Mouse (Mus musculus) limb, embryonic 14.5 days (tissue): ENCODE data around the gene Fcgrt. TPM values are rescaled to one million over a fixed set of nuclear protein-coding genes. Genes with fewer than 3 reads are reported as not detected.
"Not testable (repeated sequence)": the region's sequence is repeated elsewhere in the genome, so short reads cannot be mapped to it uniquely, and the experiment has no call there.

ENCODE experiments used
- ATAC-seq: fragments of 200-750 bp; cut with Nextera tagmentation; 2 replicates; pipeline ENCODE4 v1.8.0; 2017; ENCODE audit warnings: low read depth, moderate number of reproducible peaks, moderate TSS enrichment; ENCODE audit not compliant: low FRiP score
- DNase-seq: peaks from one replicate; pipeline ENCODE4 v3.0.0-alpha.2; 2015; ENCODE audit warnings: low spot score
- H3K27ac ChIP-seq: fragments of 300-500 bp; sonication (generic); replicated peaks from 2 replicates; pipeline ENCODE4 v1.5.1; 2014; ENCODE audit warnings: low read depth, mild to moderate bottlenecking, low read length, moderate library complexity, mixed read lengths
- H3K27me3 ChIP-seq: fragments of 300-500 bp; sonication (generic); 2 replicates; pipeline ENCODE4 v1.6.1; 2014; ENCODE audit warnings: low read length, mixed read lengths; ENCODE audit not compliant: control insufficient read depth, insufficient read depth
- H3K36me3 ChIP-seq: fragments of 300-500 bp; sonication (generic); 2 replicates; pipeline ENCODE4 v1.6.1; 2014; ENCODE audit warnings: mild to moderate bottlenecking, low read length, moderate library complexity, mixed read lengths; ENCODE audit not compliant: control insufficient read depth, insufficient read depth
- H3K4me1 ChIP-seq: fragments of 300-500 bp; sonication (generic); 2 replicates; pipeline ENCODE4 v1.6.1; 2014; ENCODE audit warnings: antibody characterized with exemption, low read length, mixed read lengths; ENCODE audit not compliant: control insufficient read depth, insufficient read depth
- H3K4me2 ChIP-seq: fragments of 300-500 bp; sonication (generic); replicated peaks from 2 replicates; pipeline ENCODE4 v1.6.1; 2014; ENCODE audit warnings: low read depth, mild to moderate bottlenecking, low read length, moderate library complexity; ENCODE audit not compliant: severe bottlenecking
- H3K4me3 ChIP-seq: fragments of 300-500 bp; sonication (generic); replicated peaks from 2 replicates; pipeline ENCODE4 v1.5.1; 2014; ENCODE audit warnings: low read length
- H3K9ac ChIP-seq: fragments of 300-500 bp; sonication (generic); 2 replicates; pipeline ENCODE4 v1.6.1; 2014; ENCODE audit warnings: mild to moderate bottlenecking, low read depth, low read length, moderate library complexity; ENCODE audit not compliant: severe bottlenecking
- H3K9me3 ChIP-seq: fragments of 300-500 bp; sonication (generic); 2 replicates; pipeline ENCODE4 v1.6.1; 2016; ENCODE audit warnings: low read length; ENCODE audit not compliant: control insufficient read depth
- POLR2A ChIP-seq: fragments of 200-500 bp; IDR thresholded peaks from 2 replicates; pipeline ENCODE4 v1.8.0; 2012; ENCODE audit warnings: inconsistent platforms, mild to moderate bottlenecking, moderate library complexity, borderline replicate concordance; ENCODE audit not compliant: insufficient read depth, insufficient read length; ENCODE audit errors: extremely low read depth
- WGBS: fragments of 180-500 bp; shearing (Covaris S2); extraction: QIAGEN DNeasy Blood & Tissue Kit; methylation state at CpG from one replicate; pipeline ENCODE4 v1.1.7; 2014; 5-methylcytosine and 5-hydroxymethylcytosine counted together
- polyA plus RNA-seq, 2 experiments: library from polyadenylated mRNA; depleted of rRNA in 1 of 2; stranded (reverse) in 1 of 2; unstranded in 1 of 2; fragments of >200 nt; fragmentation: Nextera tagmentation in 1 of 2; extraction: Ambion mirVana in 1 of 2; gene quantifications; 2 replicates each; pipeline versions ENCODE4 v1.2.1 to v1.2.3; 2012 to 2014

Fcgrt gene
- polyA plus RNA-seq, 2 experiments = 56.1 to 88.4 TPM

DNA sequence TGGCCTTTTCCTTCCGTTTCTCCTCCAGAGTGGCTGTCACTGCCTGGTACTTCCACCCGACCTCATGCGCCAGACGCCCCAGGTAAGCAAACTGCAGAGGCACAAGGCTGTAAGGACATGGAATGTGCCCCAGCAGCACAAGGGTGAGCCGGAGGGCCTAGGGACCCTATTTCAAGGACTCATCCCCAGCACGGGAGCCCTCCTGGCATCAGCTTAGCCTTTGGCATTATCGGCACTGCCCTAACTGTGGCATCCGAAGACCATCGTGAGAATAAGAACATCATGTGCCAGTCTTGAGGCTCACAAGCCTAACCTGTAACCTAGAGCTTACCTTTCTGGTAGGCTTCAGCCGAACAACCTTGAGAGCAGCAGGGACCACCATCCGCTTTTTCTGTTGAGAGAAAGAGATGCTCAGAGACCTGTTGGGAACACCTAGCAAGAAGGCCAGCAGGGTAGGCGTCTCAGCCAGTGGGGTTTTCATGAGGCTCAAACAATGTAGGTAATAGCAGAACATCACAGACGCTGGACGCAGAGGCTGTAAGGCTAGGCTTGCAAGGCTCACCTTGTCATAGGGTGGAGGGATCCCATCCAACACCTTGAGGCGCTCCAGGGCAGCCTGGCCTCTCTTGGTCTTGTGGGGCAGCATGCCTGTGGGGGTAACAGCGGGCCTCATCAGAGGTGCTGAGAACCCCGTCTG lies 22.6 kb upstream of the Fcgrt start:
- ATAC-seq (no peak), DNase-seq (no peak)
- H3K36me3 ChIP-seq = peaks cover 50% of the 10 kb centered on the region
- no peaks in the 10 kb centered on the region for H3K9me3 ChIP-seq
- no peak for TF ChIP-seq POLR2A
- peak overlapping the region; percentile 90 for H3K4me2 ChIP-seq
- H3K4me1 ChIP-seq = peaks cover 36% of the 10 kb centered on the region
- H3K9ac ChIP-seq = peak overlapping the region; percentile 99
- peak overlapping the region; percentile 91 for H3K27ac ChIP-seq
- no peaks in the 10 kb centered on the region for H3K27me3 ChIP-seq
- 76% methylated on average over 17 of the region's 17 CpGs for WGBS
- peak overlapping the region; percentile 96 for H3K4me3 ChIP-seq

DNA sequence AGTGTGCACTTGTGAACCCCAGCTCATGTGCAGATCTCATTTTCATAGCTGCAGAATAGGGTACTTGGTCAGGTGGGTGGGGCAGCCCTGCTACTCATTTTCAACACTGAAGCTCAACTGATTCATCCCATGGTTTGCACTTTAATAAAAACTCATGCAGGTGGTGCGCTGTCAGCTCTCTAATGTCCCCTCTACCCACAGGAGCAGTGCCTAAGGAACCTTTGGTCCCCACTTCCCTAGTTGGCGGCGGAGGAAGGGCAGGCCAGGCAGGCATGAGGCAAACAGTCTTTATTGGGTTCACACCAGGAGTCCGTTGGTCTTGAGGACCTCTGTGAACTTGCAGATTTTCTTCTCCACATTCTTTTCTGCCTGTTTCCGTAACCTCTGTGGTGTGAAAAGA lies 22.0 kb upstream of the Fcgrt start:
- H3K4me2 ChIP-seq, H3K27ac ChIP-seq, DNase-seq, H3K27me3 ChIP-seq, H3K9me3 ChIP-seq, H3K9ac ChIP-seq, ATAC-seq: not testable (repeated sequence)
- H3K36me3 ChIP-seq = peaks cover 57% of the 10 kb centered on the region
- peaks cover 36% of the 10 kb centered on the region for H3K4me1 ChIP-seq
- 65% methylated on average over 5 of the region's 5 CpGs for WGBS
- H3K4me3 ChIP-seq = 0 out of 2 replicates have a peak overlapping the region, but pooled peaks have one; percentile 97

DNA sequence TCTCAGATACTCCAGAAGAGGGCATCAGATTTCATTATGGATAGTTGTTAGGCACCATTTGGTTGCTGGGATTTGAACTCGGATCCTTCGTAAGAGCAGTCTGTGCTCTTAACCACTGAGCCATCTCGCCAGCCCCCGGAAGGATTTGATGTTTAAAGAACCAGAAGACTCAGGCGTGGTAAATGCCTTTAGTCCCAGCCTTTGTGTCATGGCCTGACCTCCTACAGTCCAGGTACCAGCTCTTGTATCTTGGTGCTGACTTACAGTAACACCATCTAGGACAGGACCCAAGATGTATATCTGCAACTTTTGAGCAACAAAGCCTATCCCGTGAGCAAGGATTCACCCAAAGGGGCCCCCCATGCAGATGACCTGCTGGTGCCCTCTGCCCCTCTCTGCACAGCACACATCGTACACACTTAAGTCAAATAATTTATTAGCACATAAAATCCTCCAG lies 21.5 kb upstream of the Fcgrt start:
- H3K27ac ChIP-seq = peak overlapping the region; percentile 65; the same call in 1 of the 2 replicates

DNA sequence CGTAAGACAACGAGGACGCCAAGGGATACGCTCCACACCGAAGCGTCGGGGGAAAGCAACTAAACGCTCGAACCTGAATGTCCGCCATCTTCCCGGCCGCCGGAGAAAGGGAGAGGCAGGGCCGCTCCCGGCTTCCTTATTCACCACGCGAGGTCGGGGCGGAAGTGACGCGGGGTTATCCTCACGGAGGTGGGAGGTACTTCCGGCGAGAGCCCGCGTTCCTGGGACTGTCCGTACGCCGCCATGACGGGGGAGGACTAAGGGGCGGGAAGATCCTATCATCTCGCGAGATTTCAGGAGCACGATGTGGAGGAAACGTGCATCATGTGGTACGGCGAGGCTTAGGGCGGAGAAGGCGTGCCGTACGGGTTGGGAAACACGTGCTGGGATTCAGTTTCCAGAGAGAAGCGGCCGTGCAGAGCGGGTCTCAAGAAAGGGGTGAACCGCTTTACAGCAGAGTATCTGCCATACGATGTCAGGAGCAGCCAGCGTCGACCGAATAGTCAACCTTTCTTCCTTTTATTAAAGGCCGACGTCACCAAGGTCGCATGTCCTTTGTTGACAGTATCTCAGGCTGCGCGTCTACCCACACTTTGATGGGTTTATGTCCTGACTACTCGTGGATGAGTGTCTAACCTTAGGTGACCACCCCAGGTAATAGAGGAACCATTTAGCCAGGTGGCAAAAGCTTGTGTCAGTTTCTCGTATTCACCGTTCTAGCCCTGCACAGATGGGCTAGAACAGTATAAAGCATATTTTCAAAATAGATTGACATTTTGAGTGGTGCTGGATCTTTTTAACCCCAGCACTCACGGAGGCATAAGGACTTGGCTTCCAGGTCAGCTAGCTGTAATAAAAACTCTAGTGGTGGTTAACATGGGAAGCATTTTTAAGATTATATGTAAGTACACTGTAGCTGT lies 20.8 kb upstream of the Fcgrt start, which contains the start of gene Rps11:
Rps11 (minus strand) TSS at position 216 of the 920 bp plus-strand sequence.
- Histone ChIP-seq H3K36me3 (peaks cover 68% of the 10 kb centered on the region), H3K4me1 (peaks cover 33% of the 10 kb centered on the region)

More for the DNA sequence above, 21.5 kb upstream of the Fcgrt start:
- Histone ChIP-seq H3K4me3 (peak overlapping the region; percentile 97), H3K36me3 (peaks cover 62% of the 10 kb centered on the region), H3K27me3 (no peaks in the 10 kb centered on the region), H3K4me1 (peaks cover 36% of the 10 kb centered on the region), H3K9ac (no peak overlapping the region), H3K9me3 (no peaks in the 10 kb centered on the region), H3K4me2 (peak overlapping the region; percentile 54; the same call in 1 of the 2 replicates)
- ATAC-seq (no peak), DNase-seq (peak; percentile 66)
- no peak for TF ChIP-seq POLR2A
- WGBS = 8% methylated on average over 7 of the region's 7 CpGs

DNA sequence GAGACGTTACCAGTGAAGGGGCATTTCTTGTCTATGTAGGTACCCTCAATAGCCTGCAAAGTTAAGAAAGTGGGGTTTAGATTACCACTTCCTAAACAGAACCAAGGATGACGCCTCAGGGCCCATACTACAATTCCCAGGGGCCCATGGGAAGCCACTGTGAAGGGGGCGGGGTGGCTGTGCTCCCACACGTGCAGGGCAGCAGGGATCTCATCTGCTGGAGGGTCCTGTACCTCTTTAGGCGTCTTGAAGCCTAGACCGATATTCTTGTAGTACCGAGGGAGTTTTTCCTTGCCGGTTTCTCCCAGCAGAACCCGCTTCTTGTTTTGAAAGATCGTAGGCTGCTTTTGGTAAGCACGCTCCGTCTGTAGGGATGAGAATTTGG lies 19.5 kb upstream of the Fcgrt start:
- Histone ChIP-seq H3K27ac (peak overlapping the region; percentile 90; the same call in 1 of the 2 replicates), H3K36me3 (peaks cover 74% of the 10 kb centered on the region), H3K4me3 (peak overlapping the region; percentile 97), H3K9ac (peak overlapping the region; percentile 98), H3K9me3 (no peaks in the 10 kb centered on the region), H3K4me1 (peaks cover 31% of the 10 kb centered on the region), H3K4me2 (peak overlapping the region; percentile 93), H3K27me3 (no peaks in the 10 kb centered on the region)
- no peak for ATAC-seq
- no peak for TF ChIP-seq POLR2A
- no peak for DNase-seq
- 21% methylated on average over 12 of the region's 12 CpGs for WGBS

More for the DNA sequence above, 20.8 kb upstream of the Fcgrt start, which contains the start of gene Rps11:
- peak within 1 kb of the TSS; percentile 98 for H3K9ac ChIP-seq
- H3K27ac ChIP-seq = peak within 1 kb of the TSS; percentile 90
- under 1% methylated on average over 59 of the region's 59 CpGs for WGBS
- peak within 1 kb of the TSS; percentile 93 for H3K4me2 ChIP-seq
- peak; percentile 75; the same call in 1 of the 2 replicates for TF ChIP-seq POLR2A
- peak; percentile 80 for ATAC-seq
- DNase-seq = peak; percentile 99
- no peaks in the 10 kb centered on the region for H3K27me3 ChIP-seq
- peak within 1 kb of the TSS; percentile 97 for H3K4me3 ChIP-seq
- H3K9me3 ChIP-seq = no peaks in the 10 kb centered on the region
